Mouse (Mus musculus) ES-Bruce4 (cell line): ENCODE measurements around the gene Dcaf17. TPM values are rescaled to one million over a fixed set of nuclear protein-coding genes. Genes with fewer than 3 reads are reported as not detected.

Experiments
- H3K27ac ChIP-seq: 2 replicates; pipeline ENCODE4 v1.5.1; 2012; ENCODE audit warnings: low read length, inconsistent platforms; ENCODE audit not compliant: insufficient read depth
- H3K27me3 ChIP-seq: 2 replicates; pipeline ENCODE4 v1.6.1; 2012; ENCODE audit warnings: mild to moderate bottlenecking, low read length, inconsistent platforms; ENCODE audit not compliant: control insufficient read depth, poor library complexity, insufficient read depth, severe bottlenecking
- H3K36me3 ChIP-seq: 2 replicates; pipeline ENCODE4 v1.6.1; 2012; ENCODE audit warnings: inconsistent platforms, mild to moderate bottlenecking, low read length, moderate library complexity; ENCODE audit not compliant: control insufficient read depth, poor library complexity, insufficient read depth, severe bottlenecking
- H3K4me1 ChIP-seq: one replicate; pipeline ENCODE4 v1.8.1; 2011; ENCODE audit warnings: low read length; ENCODE audit not compliant: control insufficient read depth, insufficient read depth
- H3K4me3 ChIP-seq: 2 replicates; pipeline ENCODE4 v1.5.1; 2011; ENCODE audit warnings: low read depth, mild to moderate bottlenecking, low read length
- H3K9ac ChIP-seq: 2 replicates; pipeline ENCODE4 v1.6.1; 2012; ENCODE audit warnings: low read depth, mild to moderate bottlenecking, inconsistent platforms; ENCODE audit not compliant: poor library complexity, severe bottlenecking
- H3K9me3 ChIP-seq: replicated peaks from 2 replicates; pipeline ENCODE4 v1.6.1; 2012; ENCODE audit warnings: mild to moderate bottlenecking, low read length, inconsistent platforms; ENCODE audit not compliant: control insufficient read depth, poor library complexity, insufficient read depth, severe bottlenecking
- CTCF ChIP-seq: IDR thresholded peaks from one replicate; pipeline ENCODE4 v1.8.1; 2011; ENCODE audit warnings: low read depth, low read length
- EP300 ChIP-seq: IDR thresholded peaks from 2 replicates; pipeline ENCODE4 v1.6.1; 2011; ENCODE audit warnings: low read depth, low read length; ENCODE audit not compliant: insufficient read depth
- POLR2A ChIP-seq: IDR thresholded peaks from one replicate; pipeline ENCODE4 v1.8.1; 2011; ENCODE audit warnings: low read length; ENCODE audit not compliant: insufficient read depth
- polyA plus RNA-seq: library from polyadenylated mRNA; stranded (reverse); fragments of >200 nt; gene quantifications from 2 replicates; pipeline ENCODE4 v1.2.4, GENCODE M21; 2011; ENCODE audit warnings: low read depth; ENCODE audit not compliant: missing spikeins, insufficient read depth, insufficient read length

The Dcaf17 gene
- polyA plus RNA-seq, 1 experiment = 52.8 TPM

DNA sequence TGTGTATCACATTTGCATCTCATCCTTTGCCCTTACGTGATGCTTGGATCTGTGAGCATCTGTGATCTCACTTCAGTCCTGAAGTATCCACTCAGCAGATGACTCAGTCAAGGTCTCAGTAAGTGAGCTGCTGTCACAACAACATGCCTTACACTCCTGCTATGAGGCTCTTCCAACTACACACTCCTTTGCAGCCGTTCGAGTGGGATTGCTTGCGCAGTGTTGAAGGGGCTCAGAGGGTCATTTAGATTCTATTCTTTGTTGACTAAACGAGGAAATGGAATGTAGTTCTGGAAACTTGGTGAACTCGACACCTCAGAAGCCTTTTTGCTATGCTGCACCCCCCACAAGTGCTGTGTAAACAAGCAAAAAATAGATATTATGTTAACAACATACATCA, 9.0 kb upstream of the Dcaf17 start:
- no peaks in the 10 kb centered on the region for H3K27me3 ChIP-seq
- H3K4me3 ChIP-seq = no peak overlapping the region
- no peaks in the 10 kb centered on the region for H3K9me3 ChIP-seq
- no peak overlapping the region for H3K9ac ChIP-seq
- H3K27ac ChIP-seq = no peak overlapping the region
- H3K4me1 ChIP-seq = no peaks in the 10 kb centered on the region
- H3K36me3 ChIP-seq = no peaks in the 10 kb centered on the region
- TF ChIP-seq POLR2A = no peak
- TF ChIP-seq EP300 = no peak
- TF ChIP-seq CTCF = no peak

- no peaks in the 10 kb centered on the region for H3K27me3 ChIP-seq
- no peaks in the 10 kb centered on the region for H3K9me3 ChIP-seq
- no peak overlapping the region for H3K4me3 ChIP-seq
- no peak overlapping the region for H3K27ac ChIP-seq
- no peaks in the 10 kb centered on the region for H3K4me1 ChIP-seq
- no peak overlapping the region for H3K9ac ChIP-seq
- no peak for TF ChIP-seq POLR2A
- no peaks in the 10 kb centered on the region for H3K36me3 ChIP-seq
Observed at GRCm38 (mm10) chr2:71046751-71047320, 8.3 kb upstream of the Dcaf17 start.

DNA sequence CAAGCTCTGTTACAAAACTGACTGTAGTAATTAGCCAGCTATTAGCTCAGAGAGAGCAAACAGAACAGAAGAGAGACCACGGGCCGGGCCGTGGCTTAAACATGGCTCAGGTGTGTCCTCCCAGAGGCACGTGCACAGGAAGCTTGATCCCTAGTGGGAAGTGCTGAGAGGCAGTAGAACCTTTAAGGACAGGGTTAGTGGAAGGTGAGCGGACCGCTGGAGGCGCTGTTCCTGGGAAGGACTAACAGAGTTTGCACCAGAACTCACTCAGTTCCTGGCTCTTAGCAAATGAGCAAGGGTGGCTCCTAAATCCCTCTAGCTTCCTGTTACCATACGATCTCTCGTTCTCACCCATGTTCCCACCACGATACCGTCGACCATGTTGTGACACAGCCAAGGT, 6.2 kb upstream of the Dcaf17 start:
- Histone ChIP-seq H3K9me3 (no peaks in the 10 kb centered on the region), H3K4me1 (no peaks in the 10 kb centered on the region), H3K36me3 (no peaks in the 10 kb centered on the region), H3K4me3 (no peak overlapping the region), H3K27me3 (no peaks in the 10 kb centered on the region), H3K9ac (no peak overlapping the region), H3K27ac (no peak overlapping the region)
- TF ChIP-seq CTCF (peak; percentile 71), POLR2A (no peak), EP300 (no peak)

- Histone ChIP-seq H3K4me3 (no peak overlapping the region), H3K36me3 (no peaks in the 10 kb centered on the region), H3K27ac (no peak overlapping the region), H3K9ac (no peak overlapping the region), H3K9me3 (no peaks in the 10 kb centered on the region), H3K4me1 (no peaks in the 10 kb centered on the region), H3K27me3 (no peaks in the 10 kb centered on the region)
- no peak for TF ChIP-seq POLR2A
- no peak for TF ChIP-seq CTCF
- TF ChIP-seq EP300 = no peak
Observed at GRCm38 (mm10) chr2:71050511-71050910, 4.6 kb upstream of the Dcaf17 start.

GRCm38 (mm10) chr2:71054716-71055115, 412 bp upstream of the Dcaf17 start:
- Histone ChIP-seq H3K27ac (no peak overlapping the region), H3K4me1 (no peaks in the 10 kb centered on the region), H3K36me3 (peaks cover 11% of the 10 kb centered on the region), H3K27me3 (no peaks in the 10 kb centered on the region), H3K9me3 (no peaks in the 10 kb centered on the region), H3K9ac (peak overlapping the region; percentile 32), H3K4me3 (peak overlapping the region; percentile 67)
- no peak for TF ChIP-seq EP300
- no peak for TF ChIP-seq CTCF
- no peak for TF ChIP-seq POLR2A

DNA sequence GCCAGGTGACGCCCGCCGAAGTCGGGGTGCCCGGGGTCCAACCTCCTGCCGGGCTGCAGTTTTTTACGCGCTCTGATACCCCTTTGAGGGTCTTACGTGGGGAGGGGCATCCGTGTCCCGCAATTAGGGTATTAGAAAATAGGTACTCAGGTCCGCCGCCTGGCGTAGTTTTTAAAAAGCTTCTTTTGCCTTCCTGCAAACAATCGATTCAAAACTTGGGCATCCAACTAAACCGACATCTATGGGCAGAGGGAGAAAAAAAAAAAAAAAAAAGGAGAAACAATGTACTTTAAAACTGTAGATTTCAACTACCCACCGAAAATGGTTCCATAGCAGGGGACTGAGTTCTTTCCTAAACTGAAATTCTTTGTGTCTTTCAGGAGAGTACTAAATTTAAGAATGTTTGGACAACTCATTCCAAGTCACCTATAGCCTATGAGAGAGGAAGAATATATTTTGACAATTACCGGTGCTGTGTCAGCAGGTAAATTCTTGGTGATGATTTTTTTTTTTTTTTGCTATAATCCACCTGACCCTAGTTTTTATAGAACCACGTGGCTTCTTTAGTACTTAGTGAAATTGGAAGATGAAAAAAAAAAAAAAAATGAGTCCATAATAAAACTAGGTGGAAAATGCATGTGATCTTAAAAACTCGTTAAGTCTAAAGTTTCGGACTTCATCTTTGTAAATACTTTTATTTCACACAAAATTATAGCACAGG, 1.1 kb downstream of the Dcaf17 start:
- TF ChIP-seq POLR2A (no peak), CTCF (no peak), EP300 (no peak)
- Histone ChIP-seq H3K4me3 (peak overlapping the region; percentile 76), H3K9me3 (no peaks in the 10 kb centered on the region), H3K27me3 (no peaks in the 10 kb centered on the region), H3K36me3 (peaks cover 11% of the 10 kb centered on the region), H3K27ac (peak overlapping the region; percentile 37; the same call in 1 of the 2 replicates), H3K9ac (peak overlapping the region; percentile 97), H3K4me1 (no peaks in the 10 kb centered on the region)
